Mouse (Mus musculus) stomach, postnatal 0 days (tissue): ENCODE measurements around the gene Olr1. TPM values are rescaled to one million over a fixed set of nuclear protein-coding genes. Genes with fewer than 3 reads are reported as not detected.
A peak's percentile ranks its signal among the peaks of the same experiment; 100 is the strongest.

Experiments used
- ATAC-seq: fragments of 200-750 bp; cut with Nextera tagmentation; 2 replicates; pipeline ENCODE4 v1.8.0; 2017; ENCODE audit not compliant: low FRiP score, low TSS enrichment
- DNase-seq: peaks from one replicate; pipeline ENCODE4 v3.0.0-alpha.2; 2016; ENCODE audit warnings: low spot score
- H3K27ac ChIP-seq: fragments of 300-500 bp; sonication (generic); replicated peaks from 2 replicates; pipeline ENCODE4 v1.5.1; 2014; ENCODE audit warnings: mild to moderate bottlenecking, control low read depth
- H3K27me3 ChIP-seq: fragments of 300-500 bp; sonication (generic); 2 replicates; pipeline ENCODE4 v1.6.1; 2014; ENCODE audit warnings: low read length; ENCODE audit not compliant: control insufficient read depth, insufficient read depth
- H3K36me3 ChIP-seq: fragments of 300-500 bp; sonication (generic); 2 replicates; pipeline ENCODE4 v1.6.1; 2014; ENCODE audit warnings: low read length, mixed read lengths; ENCODE audit not compliant: control insufficient read depth, insufficient read depth
- H3K4me1 ChIP-seq: fragments of 300-500 bp; sonication (generic); replicated peaks from 2 replicates; pipeline ENCODE4 v1.6.1; 2014; ENCODE audit warnings: antibody characterized with exemption; ENCODE audit not compliant: control insufficient read depth, insufficient read depth
- H3K4me2 ChIP-seq: fragments of 300-500 bp; sonication (generic); replicated peaks from 2 replicates; pipeline ENCODE4 v1.6.1; 2014; ENCODE audit warnings: low read depth, mild to moderate bottlenecking, control low read depth, moderate library complexity
- H3K4me3 ChIP-seq: fragments of 300-500 bp; sonication (generic); 2 replicates; pipeline ENCODE4 v1.5.1; 2014; ENCODE audit warnings: low read depth, low read length, control low read depth
- H3K9ac ChIP-seq: fragments of 300-500 bp; sonication (generic); 2 replicates; pipeline ENCODE4 v1.6.1; 2014; ENCODE audit warnings: mild to moderate bottlenecking, low read length, control low read depth, mixed read lengths
- H3K9me3 ChIP-seq: fragments of 300-500 bp; sonication (generic); 2 replicates; pipeline ENCODE4 v1.6.1; 2016; ENCODE audit warnings: low read length; ENCODE audit not compliant: control insufficient read depth
- CTCF ChIP-seq: IDR thresholded peaks from 2 replicates; pipeline ENCODE4 v1.5.1; 2016; ENCODE audit warnings: antibody characterized with exemption, low read depth, mild to moderate bottlenecking, moderate library complexity
- EP300 ChIP-seq: optimal IDR thresholded peaks from 2 replicates; pipeline ENCODE3; 2016; ENCODE audit warnings: antibody characterized with exemption
- WGBS: fragments of 180-500 bp; shearing (Covaris S2); extraction: QIAGEN DNeasy Blood & Tissue Kit; methylation state at CpG from one replicate; pipeline ENCODE4 v1.1.7; 2014; 5-methylcytosine and 5-hydroxymethylcytosine counted together
- polyA plus RNA-seq: library from polyadenylated mRNA; unstranded; fragments of >200 nt; fragmentation: Nextera tagmentation; extraction: Ambion mirVana; gene quantifications from 2 replicates; pipeline ENCODE4 v1.2.1, GENCODE M21; 2015

The Olr1 gene
- polyA plus RNA-seq, 1 experiment from 2014 or later: 0.22 TPM

- Histone ChIP-seq H3K27ac (no peak overlapping the region), H3K9ac (no peak overlapping the region), H3K27me3 (no peaks in the 10 kb centered on the region), H3K4me3 (no peak overlapping the region), H3K4me1 (no peaks in the 10 kb centered on the region), H3K4me2 (no peak overlapping the region), H3K9me3 (no peaks in the 10 kb centered on the region), H3K36me3 (no peaks in the 10 kb centered on the region)
- TF ChIP-seq EP300 (no peak), CTCF (no peak)
- DNase-seq (no peak), ATAC-seq (no peak)
- WGBS: 43% methylated on average over 8 of the region's 8 CpGs
Measured at GRCm38 (mm10) chr6:129480089-129480958, 26.6 kb downstream of the Olr1 start.

GRCm38 (mm10) chr6:129476404-129477126, 30.4 kb downstream of the Olr1 start:
- Histone ChIP-seq H3K27me3 (no peaks in the 10 kb centered on the region), H3K4me1 (no peaks in the 10 kb centered on the region), H3K9me3 (no peaks in the 10 kb centered on the region), H3K4me2 (no peak overlapping the region), H3K4me3 (no peak overlapping the region), H3K36me3 (no peaks in the 10 kb centered on the region), H3K9ac (no peak overlapping the region), H3K27ac (no peak overlapping the region)
- ATAC-seq: no peak
- WGBS: 26% methylated on average over 13 of the region's 13 CpGs
- TF ChIP-seq EP300: no peak
- peak; percentile 72 for TF ChIP-seq CTCF
- DNase-seq: no peak

- Histone ChIP-seq H3K9me3 (no peaks in the 10 kb centered on the region), H3K4me1 (no peaks in the 10 kb centered on the region), H3K27ac (no peak overlapping the region), H3K9ac (no peak overlapping the region), H3K4me2 (no peak overlapping the region), H3K36me3 (no peaks in the 10 kb centered on the region), H3K27me3 (no peaks in the 10 kb centered on the region), H3K4me3 (no peak overlapping the region)
- ATAC-seq (no peak), DNase-seq (no peak)
- no peak for TF ChIP-seq CTCF
- no peak for TF ChIP-seq EP300
- 84% methylated on average over 5 of the region's 5 CpGs for WGBS
Measured at GRCm38 (mm10) chr6:129472627-129473026, 34.3 kb downstream of the Olr1 start.

GRCm38 (mm10) chr6:129471386-129471785, 35.6 kb downstream of the Olr1 start:
- ATAC-seq (no peak), DNase-seq (no peak)
- Histone ChIP-seq H3K4me3 (no peak overlapping the region), H3K4me1 (no peaks in the 10 kb centered on the region), H3K4me2 (no peak overlapping the region), H3K9me3 (no peaks in the 10 kb centered on the region), H3K9ac (no peak overlapping the region), H3K36me3 (no peaks in the 10 kb centered on the region), H3K27ac (no peak overlapping the region), H3K27me3 (no peaks in the 10 kb centered on the region)
- TF ChIP-seq CTCF (no peak), EP300 (no peak)
- 85% methylated on average over 6 of the region's 6 CpGs for WGBS

GRCm38 (mm10) chr6:129451411-129452039, 55.4 kb downstream of the Olr1 start, which contains the start of gene Clec1a:
Clec1a (minus strand) TSS chr6:129452000.
- no peaks in the 10 kb centered on the region for H3K36me3 ChIP-seq
- ATAC-seq: no peak
- no peaks in the 10 kb centered on the region for H3K9me3 ChIP-seq
- WGBS: 53% methylated on average over 13 of the region's 13 CpGs
- no peaks in the 10 kb centered on the region for H3K4me1 ChIP-seq
- DNase-seq: no peak
- no peaks in the 10 kb centered on the region for H3K27me3 ChIP-seq
- no peak within 1 kb of the TSS for H3K9ac ChIP-seq
- H3K27ac ChIP-seq: no peak within 1 kb of the TSS
- no peak within 1 kb of the TSS; the same call in 1 of the 2 replicates for H3K4me3 ChIP-seq
- no peak for TF ChIP-seq EP300
- TF ChIP-seq CTCF: no peak
- H3K4me2 ChIP-seq: no peak within 1 kb of the TSS; the same call in 1 of the 2 replicates
